Mouse (Mus musculus) limb, embryonic 12.5 days (tissue): ENCODE results near the gene Cab39. TPM values are rescaled to one million over a fixed set of nuclear protein-coding genes. Genes with fewer than 3 reads are reported as not detected.

Source experiments
- ATAC-seq: fragments of 200-750 bp; cut with Nextera tagmentation; 2 replicates; pipeline ENCODE4 v1.8.0; 2017; ENCODE audit warnings: low read depth, moderate TSS enrichment; ENCODE audit not compliant: insufficient number of reproducible peaks, insufficient read depth, low FRiP score, low TSS enrichment
- H3K27ac ChIP-seq: fragments of 300-500 bp; sonication (generic); 2 replicates; pipeline ENCODE4 v1.5.1; 2016; ENCODE audit warnings: mild to moderate bottlenecking, moderate library complexity
- H3K27me3 ChIP-seq: fragments of 300-500 bp; sonication (generic); 2 replicates; pipeline ENCODE4 v1.6.1; 2016; ENCODE audit warnings: mild to moderate bottlenecking, moderate library complexity
- H3K36me3 ChIP-seq: fragments of 300-500 bp; sonication (generic); 2 replicates; pipeline ENCODE4 v1.6.1; 2016; ENCODE audit warnings: mild to moderate bottlenecking, moderate library complexity
- H3K4me1 ChIP-seq: fragments of 300-500 bp; sonication (generic); replicated peaks from 2 replicates; pipeline ENCODE4 v1.6.1; 2016
- H3K4me2 ChIP-seq: fragments of 300-500 bp; sonication (generic); 2 replicates; pipeline ENCODE4 v1.6.1; 2016; ENCODE audit warnings: mild to moderate bottlenecking, moderate library complexity
- H3K4me3 ChIP-seq: fragments of 300-500 bp; sonication (generic); replicated peaks from 2 replicates; pipeline ENCODE4 v1.5.1; 2016; ENCODE audit warnings: mild to moderate bottlenecking
- H3K9ac ChIP-seq: fragments of 300-500 bp; sonication (generic); replicated peaks from 2 replicates; pipeline ENCODE4 v1.6.1; 2016; ENCODE audit warnings: mild to moderate bottlenecking, moderate library complexity
- H3K9me3 ChIP-seq: fragments of 300-500 bp; sonication (generic); 2 replicates; pipeline ENCODE4 v1.6.1; 2016; ENCODE audit warnings: mild to moderate bottlenecking, moderate library complexity
- WGBS: fragments of 180-500 bp; shearing (Covaris S2); methylation state at CpG from one replicate; pipeline ENCODE4 v1.1.7; 2016; 5-methylcytosine and 5-hydroxymethylcytosine counted together
- polyA plus RNA-seq: library from polyadenylated mRNA; unstranded; fragments of >200 nt; fragmentation: Nextera tagmentation; extraction: Ambion mirVana; gene quantifications from 2 replicates; pipeline ENCODE4 v1.2.1, GENCODE M21; 2016

The Cab39 gene
- polyA plus RNA-seq, 1 experiment from 2014 or later, result 42.5 TPM

- WGBS, result 94% methylated on average over 6 of the region's 6 CpGs
- no peak overlapping the region for H3K9ac ChIP-seq
Measured at GRCm38 (mm10) chr1:85818121-85818520, 24.9 kb downstream of the Cab39 start.

GRCm38 (mm10) chr1:85819695-85820094, 26.5 kb downstream of the Cab39 start:
- peaks cover 42% of the 10 kb centered on the region for H3K36me3 ChIP-seq
- H3K4me2 ChIP-seq, result no peak overlapping the region
- ATAC-seq, result no peak
- H3K4me3 ChIP-seq, result no peak overlapping the region
- no peak overlapping the region for H3K27ac ChIP-seq
- no peak overlapping the region for H3K9ac ChIP-seq
- H3K27me3 ChIP-seq, result no peaks in the 10 kb centered on the region
- 94% methylated on average over 1 of the region's 1 CpGs for WGBS
- H3K9me3 ChIP-seq, result no peaks in the 10 kb centered on the region
- no peaks in the 10 kb centered on the region for H3K4me1 ChIP-seq

More at GRCm38 (mm10) chr1:85818121-85818520, 24.9 kb downstream of the Cab39 start:
- Histone ChIP-seq H3K36me3 (peaks cover 38% of the 10 kb centered on the region), H3K27me3 (no peaks in the 10 kb centered on the region), H3K9me3 (no peaks in the 10 kb centered on the region), H3K4me3 (no peak overlapping the region), H3K4me2 (no peak overlapping the region), H3K27ac (no peak overlapping the region), H3K4me1 (no peaks in the 10 kb centered on the region; the same call in 1 of the 2 replicates)
- ATAC-seq, result no peak

- H3K27ac ChIP-seq, result no peak overlapping the region
- no peak overlapping the region for H3K4me3 ChIP-seq
- H3K9me3 ChIP-seq, result no peaks in the 10 kb centered on the region
- H3K4me1 ChIP-seq, result no peaks in the 10 kb centered on the region
- H3K27me3 ChIP-seq, result no peaks in the 10 kb centered on the region
- no peak for ATAC-seq
- no peak overlapping the region for H3K9ac ChIP-seq
- 91% methylated on average over 8 of the region's 8 CpGs for WGBS
- peaks cover 53% of the 10 kb centered on the region for H3K36me3 ChIP-seq
- H3K4me2 ChIP-seq, result no peak overlapping the region
Measured at GRCm38 (mm10) chr1:85822239-85822638, 29.0 kb downstream of the Cab39 start.

- H3K9me3 ChIP-seq, result no peaks in the 10 kb centered on the region
- H3K27ac ChIP-seq, result no peak overlapping the region
- ATAC-seq, result no peak
- peaks cover 50% of the 10 kb centered on the region for H3K36me3 ChIP-seq
- H3K4me1 ChIP-seq, result no peaks in the 10 kb centered on the region
- no peak overlapping the region for H3K4me2 ChIP-seq
- H3K27me3 ChIP-seq, result no peaks in the 10 kb centered on the region
- WGBS, result 87% methylated on average over 3 of the region's 3 CpGs
- H3K9ac ChIP-seq, result no peak overlapping the region
- no peak overlapping the region for H3K4me3 ChIP-seq
Measured at GRCm38 (mm10) chr1:85824905-85825304, 31.7 kb downstream of the Cab39 start.

DNA sequence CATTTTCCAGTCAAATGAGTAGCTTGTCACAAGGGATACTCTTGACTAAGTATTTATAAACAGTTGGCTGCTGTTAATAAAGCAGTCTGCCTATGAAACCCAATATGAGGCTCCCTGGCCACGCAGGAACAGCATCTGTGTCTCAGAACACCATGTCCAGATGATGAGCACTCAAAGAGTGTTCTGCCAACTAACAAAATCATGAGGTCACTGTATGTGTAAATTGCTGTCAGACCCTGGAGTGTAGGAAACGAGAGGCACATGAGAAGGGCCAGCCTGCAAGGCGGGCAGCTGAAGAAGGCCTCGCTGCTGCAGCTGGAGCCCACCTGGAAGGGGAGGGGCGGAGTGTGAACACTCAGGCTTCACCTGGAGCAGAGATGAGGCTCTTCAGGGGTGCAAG, 33.9 kb downstream of the Cab39 start:
- Histone ChIP-seq H3K4me3 (no peak overlapping the region), H3K9me3 (no peaks in the 10 kb centered on the region), H3K27me3 (no peaks in the 10 kb centered on the region), H3K36me3 (peaks cover 37% of the 10 kb centered on the region), H3K9ac (no peak overlapping the region), H3K27ac (no peak overlapping the region), H3K4me1 (no peaks in the 10 kb centered on the region), H3K4me2 (no peak overlapping the region)
- no peak for ATAC-seq
- WGBS, result 69% methylated on average over 5 of the region's 5 CpGs

DNA sequence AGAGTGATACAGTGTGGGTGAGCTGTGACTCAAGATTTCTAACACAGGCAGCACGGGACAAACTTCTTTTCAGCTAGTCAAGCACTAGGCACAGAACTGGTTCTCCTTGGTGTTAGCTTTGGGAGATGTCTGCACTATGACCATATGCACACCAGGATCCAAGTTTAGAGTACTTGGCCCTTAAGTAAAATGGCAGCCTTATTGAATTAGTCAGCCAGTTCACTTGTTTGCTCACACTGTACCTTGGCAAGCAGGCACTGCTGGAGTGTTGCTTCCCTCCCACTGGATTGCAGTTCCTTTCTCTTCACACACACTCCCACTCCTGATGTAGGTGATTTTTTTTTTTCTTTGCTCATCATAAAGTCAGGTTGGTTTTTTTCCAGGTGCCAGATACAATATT, 35.8 kb downstream of the Cab39 start:
- H3K4me2 ChIP-seq, result no peak overlapping the region
- H3K27ac ChIP-seq, result no peak overlapping the region
- no peak overlapping the region for H3K9ac ChIP-seq
- H3K27me3 ChIP-seq, result no peaks in the 10 kb centered on the region
- peaks cover 27% of the 10 kb centered on the region for H3K36me3 ChIP-seq
- no peak for ATAC-seq
- H3K4me3 ChIP-seq, result no peak overlapping the region
- no peaks in the 10 kb centered on the region for H3K9me3 ChIP-seq
- H3K4me1 ChIP-seq, result no peaks in the 10 kb centered on the region
- 100% methylated on average over 1 of the region's 1 CpGs for WGBS

- Histone ChIP-seq H3K9ac (no peak overlapping the region), H3K4me3 (no peak overlapping the region), H3K9me3 (no peaks in the 10 kb centered on the region), H3K27ac (no peak overlapping the region), H3K4me1 (no peaks in the 10 kb centered on the region), H3K36me3 (peaks cover 35% of the 10 kb centered on the region), H3K4me2 (no peak overlapping the region), H3K27me3 (no peaks in the 10 kb centered on the region)
- WGBS, result 79% methylated on average over 4 of the region's 4 CpGs
- no peak for ATAC-seq
Measured at GRCm38 (mm10) chr1:85838056-85838455, 44.8 kb downstream of the Cab39 start.

GRCm38 (mm10) chr1:85839356-85839755, 46.1 kb downstream of the Cab39 start:
- 80% methylated on average over 3 of the region's 3 CpGs for WGBS
- H3K27ac ChIP-seq, result no peak overlapping the region
- H3K9ac ChIP-seq, result no peak overlapping the region
- no peak for ATAC-seq
- H3K4me2 ChIP-seq, result no peak overlapping the region
- H3K4me3 ChIP-seq, result no peak overlapping the region
- H3K4me1 ChIP-seq, result no peaks in the 10 kb centered on the region
- H3K36me3 ChIP-seq, result peaks cover 43% of the 10 kb centered on the region
- H3K27me3 ChIP-seq, result no peaks in the 10 kb centered on the region
- H3K9me3 ChIP-seq, result no peaks in the 10 kb centered on the region

DNA sequence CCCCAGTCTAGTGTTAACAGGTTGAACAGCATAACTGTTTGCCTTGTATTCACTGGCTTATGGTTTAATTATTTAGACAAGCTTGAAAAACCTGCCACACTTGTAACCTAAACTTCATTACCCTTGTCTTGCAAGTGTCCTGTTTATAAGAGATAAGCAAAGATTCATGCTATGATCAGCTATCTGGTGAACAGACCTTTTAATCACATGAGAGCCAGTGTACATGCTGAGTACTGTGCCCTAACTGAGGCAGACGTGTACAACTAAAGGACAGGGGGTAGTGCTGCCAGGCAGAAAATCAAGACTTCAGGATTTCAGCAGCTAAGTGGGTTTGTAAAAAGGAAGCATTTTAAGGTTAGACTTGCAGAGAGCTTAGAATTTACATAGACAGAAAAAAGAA, 46.5 kb downstream of the Cab39 start:
- Histone ChIP-seq H3K9me3 (no peaks in the 10 kb centered on the region), H3K9ac (no peak overlapping the region), H3K27me3 (no peaks in the 10 kb centered on the region), H3K36me3 (peaks cover 44% of the 10 kb centered on the region), H3K27ac (no peak overlapping the region), H3K4me2 (no peak overlapping the region), H3K4me3 (no peak overlapping the region), H3K4me1 (no peaks in the 10 kb centered on the region)
- WGBS, result 87% methylated on average over 1 of the region's 1 CpGs
- no peak for ATAC-seq

- no peaks in the 10 kb centered on the region for H3K4me1 ChIP-seq
- H3K4me2 ChIP-seq, result no peak overlapping the region
- no peaks in the 10 kb centered on the region for H3K27me3 ChIP-seq
- H3K36me3 ChIP-seq, result peaks cover 47% of the 10 kb centered on the region
- H3K9me3 ChIP-seq, result no peaks in the 10 kb centered on the region
- ATAC-seq, result no peak
- no peak overlapping the region for H3K4me3 ChIP-seq
- no peak overlapping the region for H3K27ac ChIP-seq
- WGBS, result 92% methylated on average over 4 of the region's 4 CpGs
- no peak overlapping the region for H3K9ac ChIP-seq
Measured at GRCm38 (mm10) chr1:85840421-85840820, 47.2 kb downstream of the Cab39 start.

GRCm38 (mm10) chr1:85842251-85842650, 49.0 kb downstream of the Cab39 start:
- no peak for ATAC-seq

GRCm38 (mm10) chr1:85843291-85843863, 50.1 kb downstream of the Cab39 start:
- 96% methylated on average over 4 of the region's 4 CpGs for WGBS
- H3K36me3 ChIP-seq, result peaks cover 47% of the 10 kb centered on the region

More at GRCm38 (mm10) chr1:85842251-85842650, 49.0 kb downstream of the Cab39 start:
- no peak overlapping the region for H3K9ac ChIP-seq
- no peaks in the 10 kb centered on the region for H3K9me3 ChIP-seq
- no peak overlapping the region for H3K27ac ChIP-seq
- no peak overlapping the region for H3K4me3 ChIP-seq
- no peaks in the 10 kb centered on the region for H3K4me1 ChIP-seq
- no peaks in the 10 kb centered on the region for H3K27me3 ChIP-seq
- no peak overlapping the region for H3K4me2 ChIP-seq
- peaks cover 47% of the 10 kb centered on the region for H3K36me3 ChIP-seq

More at GRCm38 (mm10) chr1:85843291-85843863, 50.1 kb downstream of the Cab39 start:
- H3K27ac ChIP-seq, result no peak overlapping the region
- H3K9ac ChIP-seq, result no peak overlapping the region
- no peaks in the 10 kb centered on the region for H3K4me1 ChIP-seq
- H3K27me3 ChIP-seq, result no peaks in the 10 kb centered on the region
- H3K4me3 ChIP-seq, result no peak overlapping the region
- ATAC-seq, result no peak
- no peak overlapping the region for H3K4me2 ChIP-seq
- no peaks in the 10 kb centered on the region for H3K9me3 ChIP-seq
